Mouse (Mus musculus): ENCODE data around the gene Rbks. TPM values are rescaled to one million over a fixed set of nuclear protein-coding genes. Genes with fewer than 3 reads are reported as not detected.
A peak's percentile ranks its signal among the peaks of the same experiment; 100 is the strongest.

The Rbks gene
- 2.2 and 3.0 TPM in 2 replicates for polyA plus RNA-seq (2015; fragmentation: Nextera tagmentation; extraction: Ambion mirVana)

DNA sequence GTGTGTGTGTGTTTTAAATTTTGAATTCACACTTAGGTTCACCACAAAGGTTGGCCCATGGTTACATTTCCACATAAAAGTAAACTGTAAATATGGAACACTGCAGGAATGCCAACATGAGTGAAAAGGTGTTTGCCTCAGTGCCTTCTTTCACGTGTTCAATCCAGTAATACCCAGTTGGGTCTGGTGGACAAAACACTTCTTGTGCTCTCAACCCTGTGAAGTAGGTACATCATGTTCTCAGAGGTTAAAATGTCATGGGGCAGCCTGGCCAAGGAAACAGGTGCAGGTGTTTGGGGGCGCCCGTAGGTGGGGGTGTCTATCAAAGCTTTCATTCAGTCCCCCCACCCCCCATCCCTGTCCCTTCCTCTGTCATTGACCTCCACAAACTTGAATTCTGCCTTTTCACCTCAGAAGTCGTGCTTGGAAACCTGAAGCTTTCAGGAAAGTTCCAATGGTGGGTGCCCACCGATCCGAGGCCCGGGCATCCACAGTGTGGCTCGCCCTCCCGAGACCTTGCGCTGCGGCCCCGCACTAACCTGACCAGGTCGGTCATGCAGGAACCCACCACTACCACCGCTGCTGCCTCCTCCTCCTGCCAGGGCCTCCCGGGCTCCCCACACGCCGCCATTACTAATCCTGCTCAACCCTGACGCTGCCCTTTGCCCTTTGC, at the start of gene Rbks:
TSS of gene Rbks (minus strand) at position 657 of the 673 bp plus-strand sequence.
- Histone ChIP-seq H3K27ac (replicated peaks) (peak within 1 kb of the TSS; percentile 94), H3K9me3 (no peaks in the 10 kb centered on the region), H3K9ac (peak within 1 kb of the TSS; percentile 90), H3K36me3 (no peaks in the 10 kb centered on the region), H3K4me3 (peak within 1 kb of the TSS; percentile 87), H3K4me2 (peak within 1 kb of the TSS; percentile 81), H3K27me3 (no peaks in the 10 kb centered on the region), H3K4me1 (replicated peaks) (0 out of 2 replicates have a peak, but pooled peaks cover 11% of the 10 kb centered on the region)
- WGBS, result 7% methylated on average over 18 of the region's 18 CpGs
- ATAC-seq (ENCODE audit: low FRiP score, low read depth), result no peak; the same call in 1 of the 2 replicates

DNA sequence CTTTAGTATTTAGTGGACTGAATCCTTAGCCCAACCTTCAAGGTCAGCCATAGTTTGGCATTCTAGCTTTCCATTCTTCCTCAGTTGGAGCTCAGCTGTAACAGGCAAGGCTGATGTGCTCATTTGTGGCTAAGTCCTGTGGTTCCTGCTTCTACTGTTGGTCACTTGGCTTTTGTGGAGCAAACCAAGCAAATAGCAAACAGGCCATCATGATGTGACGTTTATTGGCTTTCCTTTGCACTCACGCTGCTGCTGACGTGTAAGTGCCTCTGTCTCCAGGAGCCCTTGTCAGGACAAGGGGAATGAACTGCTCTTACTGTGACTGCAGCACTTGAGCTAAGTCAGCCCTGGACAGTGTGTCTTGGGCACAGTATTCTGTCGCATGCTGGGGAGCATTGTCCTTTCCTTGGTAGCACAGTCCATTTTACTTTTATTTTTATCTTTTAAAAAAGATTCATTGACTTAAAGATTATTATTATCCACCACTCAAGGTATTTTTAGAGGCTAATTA, 45.1 kb upstream of the Rbks start:
- H3K27me3 ChIP-seq, result no peaks in the 10 kb centered on the region
- ATAC-seq (ENCODE audit: low FRiP score, low read depth), result no peak
- no peak overlapping the region for H3K4me3 ChIP-seq
- 72% methylated on average over 4 of the region's 4 CpGs for WGBS
- H3K9me3 ChIP-seq, result no peaks in the 10 kb centered on the region
- H3K4me2 ChIP-seq, result no peak overlapping the region
- no peak overlapping the region for H3K9ac ChIP-seq
- no peaks in the 10 kb centered on the region for H3K4me1 ChIP-seq (replicated peaks)
- H3K27ac ChIP-seq (replicated peaks), result no peak overlapping the region
- H3K36me3 ChIP-seq, result no peaks in the 10 kb centered on the region

DNA sequence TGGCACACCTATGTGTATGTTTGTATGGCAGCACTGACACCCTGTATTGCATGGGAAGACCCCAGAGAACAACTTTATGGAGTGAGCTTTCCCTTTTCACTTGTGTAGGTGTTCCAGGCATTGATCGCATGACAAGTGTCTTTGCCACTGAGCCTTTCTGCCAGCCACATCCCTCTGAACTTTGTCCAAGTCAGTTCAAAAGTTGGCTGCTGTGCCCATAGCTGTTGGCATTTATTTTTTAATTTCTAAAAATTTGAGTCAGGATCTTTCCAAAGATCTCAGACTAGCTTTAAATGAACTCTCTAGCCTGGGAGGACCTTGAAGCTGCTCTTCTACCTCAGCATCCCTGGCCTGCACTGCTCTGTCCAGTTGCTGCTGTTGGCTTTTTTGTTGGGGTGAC, 44.5 kb upstream of the Rbks start:
- Histone ChIP-seq H3K4me2 (no peak overlapping the region), H3K27ac (replicated peaks) (no peak overlapping the region), H3K9me3 (no peaks in the 10 kb centered on the region), H3K27me3 (no peaks in the 10 kb centered on the region), H3K4me1 (replicated peaks) (no peaks in the 10 kb centered on the region), H3K36me3 (no peaks in the 10 kb centered on the region), H3K4me3 (no peak overlapping the region), H3K9ac (no peak overlapping the region)
- no peak for ATAC-seq (ENCODE audit: low FRiP score, low read depth)
- 98% methylated on average over 1 of the region's 1 CpGs for WGBS

DNA sequence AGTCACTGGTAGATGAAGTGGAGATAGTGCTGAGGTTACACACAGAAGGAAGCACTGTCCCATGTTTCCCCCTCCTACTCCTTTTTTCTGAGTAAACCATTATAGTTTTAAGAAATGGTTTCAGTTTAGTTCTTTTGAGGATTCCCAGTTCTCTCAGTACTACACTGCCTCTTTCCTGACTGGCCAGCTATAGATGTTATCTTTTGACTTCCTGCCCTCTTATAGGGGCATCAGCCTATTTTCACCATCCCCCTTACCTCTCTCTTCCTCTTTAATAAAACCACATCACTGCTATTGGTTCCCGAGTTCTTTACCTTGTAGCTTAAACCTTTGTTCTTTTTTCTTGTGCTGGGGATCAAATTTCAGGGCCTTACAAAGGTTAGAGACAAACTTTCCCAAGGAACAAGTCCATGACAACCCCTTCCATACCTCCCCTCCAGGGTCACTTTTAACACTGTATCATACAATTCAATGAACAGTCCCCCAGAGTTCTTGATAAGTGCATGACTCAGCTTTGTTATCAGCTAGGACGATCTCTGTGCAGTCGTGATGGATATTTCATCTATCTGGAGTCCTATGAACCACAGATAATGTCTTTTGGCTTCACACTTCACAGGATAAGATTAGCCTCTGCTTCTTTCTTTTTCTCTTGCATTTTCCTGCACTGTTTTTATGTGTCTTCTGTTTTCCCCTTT, 35.4 kb upstream of the Rbks start:
- Histone ChIP-seq H3K27ac (replicated peaks) (no peak overlapping the region), H3K9me3 (no peaks in the 10 kb centered on the region), H3K27me3 (no peaks in the 10 kb centered on the region), H3K4me1 (replicated peaks) (no peaks in the 10 kb centered on the region), H3K36me3 (no peaks in the 10 kb centered on the region), H3K4me2 (no peak overlapping the region), H3K4me3 (no peak overlapping the region), H3K9ac (no peak overlapping the region)
- 54% methylated on average over 3 of the region's 3 CpGs for WGBS
- ATAC-seq (ENCODE audit: low FRiP score, low read depth), result no peak

DNA sequence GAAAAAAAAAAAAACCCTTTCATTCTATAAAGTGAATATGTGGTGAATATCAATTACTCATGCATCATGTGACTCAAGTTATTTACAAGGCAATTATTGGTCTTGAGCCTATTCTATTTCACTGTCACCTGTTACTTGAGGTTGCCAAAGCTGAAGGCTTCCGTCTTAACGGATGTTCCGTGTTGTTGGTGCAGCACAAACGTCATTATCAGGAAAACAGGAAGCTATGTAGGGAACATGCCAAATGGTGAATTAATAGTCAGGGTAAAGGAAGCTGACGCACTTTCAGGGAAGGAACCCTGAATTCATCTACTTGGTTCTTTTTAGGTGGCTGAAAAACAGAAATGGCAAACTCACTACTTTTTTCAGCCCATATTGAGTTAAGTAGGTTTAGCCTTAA, 30.0 kb upstream of the Rbks start:
- no peak for ATAC-seq (ENCODE audit: low FRiP score, low read depth)
- WGBS, result 80% methylated on average over 5 of the region's 5 CpGs

DNA sequence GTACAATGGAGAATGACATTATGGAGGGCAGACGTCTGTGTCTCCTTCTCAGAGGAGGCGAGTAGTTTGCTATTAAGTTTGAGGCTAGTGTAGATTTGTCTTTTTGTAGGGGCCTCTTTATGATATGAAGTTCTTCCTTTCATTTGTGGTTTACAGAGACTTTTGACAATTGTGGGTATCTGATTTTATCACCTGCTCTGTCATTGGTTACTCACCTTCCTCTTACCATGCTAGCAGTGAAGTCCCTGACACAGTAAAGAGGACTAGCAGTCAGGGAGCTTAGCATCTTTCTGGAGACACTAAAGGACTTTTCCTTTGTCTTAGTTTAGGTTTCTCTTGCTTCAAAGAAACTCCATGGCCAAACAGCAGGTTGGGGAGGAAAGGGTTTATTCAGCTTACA, 28.5 kb upstream of the Rbks start:
- Histone ChIP-seq H3K9ac (no peak overlapping the region), H3K36me3 (no peaks in the 10 kb centered on the region), H3K9me3 (no peaks in the 10 kb centered on the region), H3K4me2 (no peak overlapping the region), H3K27me3 (no peaks in the 10 kb centered on the region), H3K27ac (replicated peaks) (no peak overlapping the region), H3K4me3 (no peak overlapping the region), H3K4me1 (replicated peaks) (no peaks in the 10 kb centered on the region)
- WGBS, result 84% methylated on average over 2 of the region's 2 CpGs
- ATAC-seq (ENCODE audit: low FRiP score, low read depth), result no peak

More for the DNA sequence above, 30.0 kb upstream of the Rbks start:
- no peak overlapping the region for H3K4me2 ChIP-seq
- no peaks in the 10 kb centered on the region for H3K27me3 ChIP-seq
- no peaks in the 10 kb centered on the region for H3K9me3 ChIP-seq
- H3K27ac ChIP-seq (replicated peaks), result no peak overlapping the region
- H3K4me3 ChIP-seq, result no peak overlapping the region
- H3K9ac ChIP-seq, result no peak overlapping the region
- H3K4me1 ChIP-seq (replicated peaks), result no peaks in the 10 kb centered on the region
- H3K36me3 ChIP-seq, result no peaks in the 10 kb centered on the region

DNA sequence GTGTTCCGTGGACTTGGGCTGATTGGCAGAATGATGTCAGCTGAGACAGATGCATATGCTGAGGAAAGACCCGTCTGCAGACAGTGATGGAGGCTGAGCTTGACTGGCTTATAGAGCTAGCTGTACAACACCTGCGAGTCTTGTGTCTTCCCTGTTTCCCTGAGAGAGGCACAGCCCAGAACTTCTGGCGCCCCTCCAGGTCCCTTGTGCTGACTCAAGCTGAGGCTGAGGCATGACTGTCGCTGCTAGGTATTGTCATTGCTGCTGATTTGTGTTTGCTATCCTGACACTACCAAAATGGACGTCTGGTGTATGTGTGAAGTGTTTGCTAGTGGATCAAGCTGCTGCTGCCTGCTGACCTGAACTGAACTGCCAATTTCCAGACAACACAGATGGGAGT, 27.1 kb upstream of the Rbks start:
- ATAC-seq (ENCODE audit: low FRiP score, low read depth), result no peak
- Histone ChIP-seq H3K4me3 (no peak overlapping the region), H3K27me3 (no peaks in the 10 kb centered on the region), H3K27ac (replicated peaks) (no peak overlapping the region), H3K4me1 (replicated peaks) (no peaks in the 10 kb centered on the region), H3K9ac (no peak overlapping the region), H3K4me2 (no peak overlapping the region), H3K9me3 (no peaks in the 10 kb centered on the region), H3K36me3 (no peaks in the 10 kb centered on the region)
- WGBS, result 81% methylated on average over 6 of the region's 6 CpGs

DNA sequence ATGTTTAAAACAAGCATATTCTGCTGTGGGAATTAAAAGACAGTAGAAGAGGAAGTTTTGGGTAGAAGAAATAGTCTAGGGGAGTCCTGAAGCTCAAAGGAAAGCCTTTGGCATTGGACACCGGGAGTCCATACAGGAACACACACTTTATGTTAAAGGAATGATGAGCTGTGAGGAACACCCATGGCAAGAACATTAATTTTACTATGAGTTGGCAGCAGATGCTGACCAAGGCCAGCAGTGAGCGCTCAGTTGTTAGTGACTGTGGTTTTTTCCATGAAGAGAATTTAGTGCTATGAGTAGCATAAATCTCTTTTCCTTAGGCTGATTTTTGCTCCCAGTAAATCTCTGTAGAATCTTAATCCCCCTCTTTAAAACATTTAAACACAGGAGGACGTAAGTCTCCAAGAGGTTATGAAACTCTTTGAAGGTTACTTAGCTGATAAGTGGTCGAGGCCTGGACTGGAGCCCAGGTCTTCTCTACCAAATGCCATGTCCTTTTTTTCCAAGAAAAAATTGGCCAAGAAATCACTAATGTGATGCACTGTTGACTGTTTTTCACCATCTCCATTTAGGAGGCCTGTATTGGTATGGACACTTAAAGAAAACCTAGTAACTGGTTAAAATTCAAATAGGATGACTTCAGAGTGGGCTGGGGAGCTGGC, 18.2 kb upstream of the Rbks start:
- Histone ChIP-seq H3K9me3 (no peaks in the 10 kb centered on the region), H3K4me1 (replicated peaks) (no peaks in the 10 kb centered on the region), H3K9ac (no peak overlapping the region), H3K4me3 (no peak overlapping the region), H3K27me3 (no peaks in the 10 kb centered on the region), H3K36me3 (no peaks in the 10 kb centered on the region), H3K27ac (replicated peaks) (no peak overlapping the region), H3K4me2 (no peak overlapping the region)
- ATAC-seq (ENCODE audit: low FRiP score, low read depth), result no peak
- 91% methylated on average over 4 of the region's 4 CpGs for WGBS

DNA sequence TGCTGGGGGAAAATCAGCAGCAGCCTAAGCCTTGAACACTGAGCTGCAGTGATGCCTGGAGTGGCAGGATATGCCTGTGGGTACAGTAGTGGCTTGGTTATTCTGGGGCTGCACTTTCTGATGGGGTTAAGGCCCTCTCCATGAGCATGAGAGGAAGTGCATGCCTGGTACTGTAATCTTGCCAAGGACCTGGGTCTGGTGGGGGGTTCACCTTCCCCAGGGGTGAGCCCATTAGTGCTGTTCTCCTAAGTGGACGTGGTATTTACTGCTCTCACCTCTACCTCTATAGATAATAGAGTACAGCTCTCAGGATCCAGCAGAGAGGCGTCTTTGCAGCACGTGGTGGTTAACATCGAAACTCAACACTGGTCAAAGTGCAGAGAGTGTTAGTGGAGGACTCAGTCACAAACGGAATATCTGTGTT, 16.4 kb upstream of the Rbks start:
- WGBS, result 80% methylated on average over 5 of the region's 5 CpGs
- H3K4me3 ChIP-seq, result no peak overlapping the region
- ATAC-seq (ENCODE audit: low FRiP score, low read depth), result no peak
- H3K9ac ChIP-seq, result no peak overlapping the region
- no peak overlapping the region for H3K27ac ChIP-seq (replicated peaks)
- no peaks in the 10 kb centered on the region for H3K36me3 ChIP-seq
- H3K4me1 ChIP-seq (replicated peaks), result no peaks in the 10 kb centered on the region
- H3K4me2 ChIP-seq, result no peak overlapping the region
- H3K9me3 ChIP-seq, result no peaks in the 10 kb centered on the region
- no peaks in the 10 kb centered on the region for H3K27me3 ChIP-seq

DNA sequence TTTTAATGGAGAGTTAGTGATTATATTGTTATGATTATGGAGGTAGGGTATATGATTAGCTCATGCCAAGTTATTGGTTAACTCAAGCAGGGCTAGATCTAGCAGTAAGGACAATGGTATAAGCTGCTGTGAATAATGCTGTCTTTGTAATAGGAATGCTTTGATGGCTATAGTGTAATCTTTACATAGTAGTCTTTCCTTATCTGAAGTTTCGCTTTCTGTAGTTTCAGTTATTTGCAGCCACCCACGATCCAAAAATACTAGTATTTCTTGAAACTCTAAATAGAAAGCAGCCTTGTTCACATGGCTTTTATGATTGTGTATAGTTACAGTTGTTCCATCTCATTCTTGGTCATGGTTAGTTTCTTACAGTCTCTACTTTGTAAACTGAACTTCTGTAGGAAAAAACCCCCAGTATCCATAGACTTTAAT, 15.9 kb upstream of the Rbks start:
- H3K4me3 ChIP-seq, result no peak overlapping the region
- no peaks in the 10 kb centered on the region for H3K36me3 ChIP-seq
- WGBS, result 83% methylated on average over 2 of the region's 2 CpGs
- no peak for ATAC-seq (ENCODE audit: low FRiP score, low read depth)
- no peaks in the 10 kb centered on the region for H3K27me3 ChIP-seq
- no peaks in the 10 kb centered on the region for H3K9me3 ChIP-seq
- no peak overlapping the region for H3K9ac ChIP-seq
- no peak overlapping the region for H3K4me2 ChIP-seq
- H3K27ac ChIP-seq (replicated peaks), result no peak overlapping the region
- no peaks in the 10 kb centered on the region for H3K4me1 ChIP-seq (replicated peaks)

DNA sequence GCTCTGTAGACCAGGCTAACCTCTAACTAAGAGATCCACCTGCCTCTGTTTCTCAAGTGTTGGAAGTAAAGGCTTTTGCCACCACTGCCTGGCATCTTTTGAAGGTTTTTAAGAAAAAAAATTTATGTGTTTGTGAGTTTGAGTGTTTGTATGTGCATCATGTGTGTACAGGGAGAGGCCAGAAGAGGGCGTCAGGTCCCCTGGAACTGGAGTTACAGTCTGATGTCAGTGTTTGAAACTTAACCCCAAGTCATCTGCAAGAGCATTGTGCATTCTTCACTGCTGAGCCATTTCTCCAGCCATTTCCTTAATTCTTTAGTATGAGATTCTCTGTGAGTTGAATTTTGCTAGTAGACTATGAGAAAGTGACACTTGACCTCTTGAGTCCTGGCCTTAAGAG, 12.0 kb upstream of the Rbks start:
- no peak for ATAC-seq (ENCODE audit: low FRiP score, low read depth)
- H3K27ac ChIP-seq (replicated peaks), result no peak overlapping the region
- H3K9me3 ChIP-seq, result no peaks in the 10 kb centered on the region
- H3K27me3 ChIP-seq, result no peaks in the 10 kb centered on the region
- WGBS, result 83% methylated on average over 1 of the region's 1 CpGs
- no peak overlapping the region for H3K4me3 ChIP-seq
- no peaks in the 10 kb centered on the region for H3K4me1 ChIP-seq (replicated peaks)
- H3K9ac ChIP-seq, result no peak overlapping the region
- H3K36me3 ChIP-seq, result no peaks in the 10 kb centered on the region
- H3K4me2 ChIP-seq, result no peak overlapping the region

DNA sequence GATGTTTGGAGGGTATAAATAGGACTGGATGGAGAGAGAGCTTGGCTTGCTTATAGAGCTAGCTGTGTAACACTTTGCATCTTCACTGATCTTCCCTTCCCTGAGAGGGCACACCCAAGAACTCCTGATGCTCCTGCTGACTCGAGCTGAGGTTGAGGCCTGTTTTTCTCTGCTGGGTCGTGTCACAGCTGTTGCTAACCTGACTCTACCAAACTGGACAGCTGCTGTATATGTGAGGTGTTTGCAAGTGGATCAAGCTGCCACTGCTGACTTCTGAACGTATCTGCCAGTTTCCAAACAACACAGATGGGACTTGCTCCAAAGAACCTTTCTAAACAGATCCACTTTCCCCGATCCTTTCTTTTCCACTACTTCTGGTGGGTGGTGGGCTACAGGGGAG, 9.4 kb upstream of the Rbks start:
- no peak overlapping the region for H3K4me2 ChIP-seq
- no peak for ATAC-seq (ENCODE audit: low FRiP score, low read depth)
- 88% methylated on average over 4 of the region's 4 CpGs for WGBS

More for the DNA sequence above, 9.4 kb upstream of the Rbks start:
- H3K4me3 ChIP-seq, result no peak overlapping the region
- no peaks in the 10 kb centered on the region for H3K36me3 ChIP-seq
- H3K9ac ChIP-seq, result no peak overlapping the region
- no peaks in the 10 kb centered on the region for H3K4me1 ChIP-seq (replicated peaks)
- H3K9me3 ChIP-seq, result no peaks in the 10 kb centered on the region
- H3K27ac ChIP-seq (replicated peaks), result no peak overlapping the region
- H3K27me3 ChIP-seq, result no peaks in the 10 kb centered on the region
